Mouse (Mus musculus): ENCODE data around the gene Sipa1l1.

- TF ChIP-seq CTCF (IDR thresholded peaks at IDR 0.05; ENCODE audit: low read depth) (no peak), EP300 (IDR thresholded peaks at IDR 0.05; ENCODE audit: low read depth) (no peak)
Measured at GRCm38 (mm10) chr12:82371266-82371665, 202.1 kb downstream of the Sipa1l1 start.
